Mouse (Mus musculus): ENCODE data around the gene Kbtbd6. TPM values are rescaled to one million over a fixed set of nuclear protein-coding genes. Genes with fewer than 3 reads are reported as not detected.

Kbtbd6 gene
- total and polyA plus RNA-seq, 3 experiments, result 0.12 TPM; not detected in 2

DNA sequence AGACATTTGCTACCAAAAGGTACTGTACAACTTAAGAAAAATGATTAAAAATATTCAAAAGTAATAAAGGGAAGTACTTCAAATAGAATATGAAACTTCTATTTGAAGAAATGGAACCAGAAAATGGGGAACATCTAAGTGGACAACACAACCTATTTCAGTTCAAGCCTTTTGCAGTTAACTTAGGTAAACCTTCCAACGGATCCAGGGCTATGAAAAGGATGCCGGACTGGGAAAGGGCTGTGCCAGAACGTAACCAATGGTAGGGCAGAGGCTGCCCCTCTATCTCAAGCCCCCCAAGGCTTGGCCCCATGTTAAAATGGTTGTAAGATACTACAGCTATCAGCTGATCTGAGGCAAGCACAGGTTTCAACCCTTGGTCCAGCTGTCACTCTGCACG is 9.4 kb downstream of the Kbtbd6 start:
- H3K36me3 ChIP-seq (ENCODE audit: control insufficient read depth in 1 of 2, insufficient read depth in 2 of 2, low read length in 2 of 2), result peaks cover 0 to 8% of the 10 kb centered on the region in 2 experiments; a peak in 2 of 4 replicates
- no peaks in the 10 kb centered on the region for H3K27me3 ChIP-seq (ENCODE audit: control insufficient read depth in 1 of 2, insufficient read depth in 2 of 2, low read length in 2 of 2)
- no peak overlapping the region for H3K9ac ChIP-seq (ENCODE audit: control insufficient read depth, low read depth, low read length, poor library complexity, severe bottlenecking)
- no peaks in the 10 kb centered on the region for H3K9me3 ChIP-seq (replicated peaks; ENCODE audit: insufficient read depth, low read length)
- no peak overlapping the region for H3K4me3 ChIP-seq (ENCODE audit: control insufficient read depth in 1 of 2, insufficient read depth in 1 of 2, low read depth in 2 of 2, low read length in 2 of 2)
- no peak for DNase-seq (ENCODE audit: low read depth, low spot score)
- no peak for TF ChIP-seq POLR2A (IDR thresholded peaks at IDR 0.05; ENCODE audit: control insufficient read depth in 1 of 2, insufficient read depth in 1 of 2, low read depth in 1 of 2, low read length in 2 of 2, poor library complexity in 1 of 2)
- no peak for TF ChIP-seq BHLHE40 (IDR thresholded peaks at IDR 0.05; ENCODE audit: borderline replicate concordance, low read depth, low read length)
- TF ChIP-seq ZKSCAN1 (IDR thresholded peaks at IDR 0.05; ENCODE audit: low read depth, low read length), result no peak
- no peak for TF ChIP-seq UBTF (IDR thresholded peaks at IDR 0.05; ENCODE audit: borderline replicate concordance, insufficient read depth, low read depth, low read length)
- TF ChIP-seq POLR2AphosphoS2 (IDR thresholded peaks at IDR 0.05; ENCODE audit: low read length), result no peak
- TF ChIP-seq MEF2A (IDR thresholded peaks at IDR 0.05; ENCODE audit: extremely low read depth, insufficient replicate concordance, low read depth, low read length, poor library complexity, severe bottlenecking), result no peak
- no peak for TF ChIP-seq TAL1 (IDR thresholded peaks at IDR 0.05; ENCODE audit: low read length)
- no peak for TF ChIP-seq RCOR1 (IDR thresholded peaks at IDR 0.05; ENCODE audit: low read depth, low read length)
- no peak for TF ChIP-seq USF2 (IDR thresholded peaks at IDR 0.05; ENCODE audit: borderline replicate concordance in 1 of 2, insufficient read depth in 1 of 2, low read depth in 1 of 2, low read length in 2 of 2)
- no peak for TF ChIP-seq NELFE (IDR thresholded peaks at IDR 0.05; ENCODE audit: low read depth, low read length)
- no peak for TF ChIP-seq USF1 (IDR thresholded peaks at IDR 0.05; ENCODE audit: low read depth, low read length)
- TF ChIP-seq ELF1 (IDR thresholded peaks at IDR 0.05; ENCODE audit: low read depth, low read length), result no peak
- no peak for TF ChIP-seq MYC (IDR thresholded peaks at IDR 0.05; ENCODE audit: low read depth, low read length)
- H3K79me2 ChIP-seq (ENCODE audit: control insufficient read depth, insufficient read depth, low read length, poor library complexity), result no peaks in the 10 kb centered on the region
- H3K4me1 ChIP-seq (ENCODE audit: control insufficient read depth in 1 of 2, insufficient read depth in 2 of 2, low read length in 2 of 2), result no peaks in the 10 kb centered on the region
- H3K27ac ChIP-seq (ENCODE audit: control insufficient read depth, low read depth, low read length), result no peak overlapping the region

DNA sequence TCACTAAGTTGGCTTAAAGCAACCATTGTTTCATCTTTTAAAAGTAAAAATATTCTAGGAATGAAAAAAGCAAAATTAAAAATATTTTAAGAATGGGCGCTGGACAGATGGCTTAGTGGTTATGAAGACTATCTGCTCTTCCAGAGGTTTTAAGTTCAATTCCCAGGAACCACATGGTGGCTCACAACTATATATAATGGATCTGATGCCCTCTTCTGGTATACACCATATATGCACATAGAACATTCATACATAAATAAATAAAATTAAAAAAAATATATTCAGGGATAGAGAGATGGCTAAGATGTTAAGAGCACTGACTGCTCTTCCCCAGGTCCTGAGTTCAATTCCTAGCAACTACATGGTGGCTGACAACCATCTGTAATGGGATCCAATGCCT is 14.0 kb downstream of the Kbtbd6 start:
- Histone ChIP-seq H3K4me3 (ENCODE audit: control insufficient read depth in 1 of 2, insufficient read depth in 1 of 2, low read depth in 2 of 2, low read length in 2 of 2) (no peak overlapping the region), H3K27me3 (ENCODE audit: control insufficient read depth in 1 of 2, insufficient read depth in 2 of 2, low read length in 2 of 2) (no peaks in the 10 kb centered on the region), H3K9ac (ENCODE audit: control insufficient read depth, low read depth, low read length, poor library complexity, severe bottlenecking) (no peak overlapping the region), H3K79me2 (ENCODE audit: control insufficient read depth, insufficient read depth, low read length, poor library complexity) (no peaks in the 10 kb centered on the region), H3K9me3 (replicated peaks; ENCODE audit: insufficient read depth, low read length) (no peaks in the 10 kb centered on the region), H3K27ac (ENCODE audit: control insufficient read depth, low read depth, low read length) (no peak overlapping the region), H3K4me1 (ENCODE audit: control insufficient read depth in 1 of 2, insufficient read depth in 2 of 2, low read length in 2 of 2) (no peaks in the 10 kb centered on the region), H3K36me3 (ENCODE audit: control insufficient read depth in 1 of 2, insufficient read depth in 2 of 2, low read length in 2 of 2) (peaks cover 0 to 11% of the 10 kb centered on the region in 2 experiments; a peak in 3 of 4 replicates)
- TF ChIP-seq POLR2A (IDR thresholded peaks at IDR 0.05; ENCODE audit: control insufficient read depth in 1 of 2, insufficient read depth in 1 of 2, low read depth in 1 of 2, low read length in 2 of 2, poor library complexity in 1 of 2) (no peak), CTCF (IDR thresholded peaks at IDR 0.05 in 2 of 3, conservative IDR thresholded peaks at IDR 0.05 in 1 of 3; ENCODE audit: control insufficient read depth in 1 of 3, insufficient read depth in 1 of 3, low read depth in 2 of 3, low read length in 3 of 3, poor library complexity in 1 of 3, severe bottlenecking in 1 of 3) (peak in 1 of 3 experiments; percentile 42; a peak in 2 of 6 replicates), MYC (IDR thresholded peaks at IDR 0.05; ENCODE audit: low read depth, low read length) (peak; percentile 53; the same call in 1 of the 2 replicates), SIN3A (IDR thresholded peaks at IDR 0.05; ENCODE audit: low read length) (no peak), SMC3 (IDR thresholded peaks at IDR 0.05; ENCODE audit: low read depth, low read length) (peak; percentile 47), RAD21 (IDR thresholded peaks at IDR 0.05; ENCODE audit: low read depth, low read length) (peak; percentile 45)
- peak; percentile 35 for DNase-seq (ENCODE audit: low read depth, low spot score)

All from MEL (cell line).